Mouse (Mus musculus) splenic B cell, adult 2 months (primary cell): ENCODE measurements around the gene Gm7073.

Experiments used
- DNase-seq: peaks from one replicate; pipeline ENCODE4 v3.0.0-alpha.2; 2011; ENCODE audit warnings: low read depth, low spot score
- H3K27me3 ChIP-seq: 2 replicates; pipeline ENCODE4 v1.6.1; 2012; ENCODE audit warnings: mild to moderate bottlenecking, low read length, moderate library complexity, mixed read lengths; ENCODE audit not compliant: control insufficient read depth, poor library complexity, insufficient read depth, severe bottlenecking
- H3K36me3 ChIP-seq: 2 replicates; pipeline ENCODE4 v1.6.1; 2012; ENCODE audit warnings: mild to moderate bottlenecking, low read length, moderate library complexity, mixed read lengths; ENCODE audit not compliant: control insufficient read depth, poor library complexity, insufficient read depth, severe bottlenecking

Gene Gm7073

DNA sequence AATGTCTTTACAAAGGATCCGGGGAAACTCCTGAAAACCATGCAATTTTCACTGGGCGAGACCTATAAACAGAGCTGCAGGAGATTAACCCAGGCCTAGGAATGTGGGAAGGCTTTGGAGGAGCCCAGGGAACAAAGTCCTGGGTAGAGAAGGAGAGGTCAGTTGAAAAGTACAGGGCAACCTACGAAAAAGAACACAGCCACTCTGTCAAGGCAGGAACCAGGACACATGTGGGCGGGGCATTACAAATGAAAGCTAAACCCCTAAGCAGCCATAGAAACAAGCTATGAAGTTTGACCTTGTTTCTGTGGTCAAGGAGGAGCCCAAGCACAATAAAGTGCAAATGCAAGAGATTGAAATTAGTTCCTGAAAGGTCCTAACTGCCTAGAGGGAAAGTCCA is 133.4 kb downstream of the Gm7073 start:
- no peak for DNase-seq
- Histone ChIP-seq H3K36me3 (no peaks in the 10 kb centered on the region), H3K27me3 (no peaks in the 10 kb centered on the region)

DNA sequence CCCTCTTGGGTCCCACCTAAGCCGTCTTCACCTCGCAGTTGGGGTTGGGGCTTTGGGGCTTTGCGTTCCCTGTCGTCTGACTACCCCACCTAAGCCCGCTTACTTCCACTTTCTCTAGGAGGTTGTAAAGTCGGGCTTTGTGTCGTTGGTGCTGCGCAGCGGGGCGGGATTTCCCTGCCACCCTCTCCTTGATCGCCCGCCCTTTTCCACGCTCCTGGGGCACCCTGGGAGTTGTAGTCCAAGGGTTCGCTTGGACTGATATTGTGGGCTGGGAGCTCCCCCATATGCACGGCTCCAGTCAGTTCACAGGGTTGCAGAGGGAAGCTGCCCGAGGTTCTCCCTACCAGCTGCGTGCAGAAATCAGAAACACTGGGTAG is 134.4 kb downstream of the Gm7073 start:
- Histone ChIP-seq H3K36me3 (no peaks in the 10 kb centered on the region), H3K27me3 (no peaks in the 10 kb centered on the region)
- DNase-seq, result peak; percentile 92

DNA sequence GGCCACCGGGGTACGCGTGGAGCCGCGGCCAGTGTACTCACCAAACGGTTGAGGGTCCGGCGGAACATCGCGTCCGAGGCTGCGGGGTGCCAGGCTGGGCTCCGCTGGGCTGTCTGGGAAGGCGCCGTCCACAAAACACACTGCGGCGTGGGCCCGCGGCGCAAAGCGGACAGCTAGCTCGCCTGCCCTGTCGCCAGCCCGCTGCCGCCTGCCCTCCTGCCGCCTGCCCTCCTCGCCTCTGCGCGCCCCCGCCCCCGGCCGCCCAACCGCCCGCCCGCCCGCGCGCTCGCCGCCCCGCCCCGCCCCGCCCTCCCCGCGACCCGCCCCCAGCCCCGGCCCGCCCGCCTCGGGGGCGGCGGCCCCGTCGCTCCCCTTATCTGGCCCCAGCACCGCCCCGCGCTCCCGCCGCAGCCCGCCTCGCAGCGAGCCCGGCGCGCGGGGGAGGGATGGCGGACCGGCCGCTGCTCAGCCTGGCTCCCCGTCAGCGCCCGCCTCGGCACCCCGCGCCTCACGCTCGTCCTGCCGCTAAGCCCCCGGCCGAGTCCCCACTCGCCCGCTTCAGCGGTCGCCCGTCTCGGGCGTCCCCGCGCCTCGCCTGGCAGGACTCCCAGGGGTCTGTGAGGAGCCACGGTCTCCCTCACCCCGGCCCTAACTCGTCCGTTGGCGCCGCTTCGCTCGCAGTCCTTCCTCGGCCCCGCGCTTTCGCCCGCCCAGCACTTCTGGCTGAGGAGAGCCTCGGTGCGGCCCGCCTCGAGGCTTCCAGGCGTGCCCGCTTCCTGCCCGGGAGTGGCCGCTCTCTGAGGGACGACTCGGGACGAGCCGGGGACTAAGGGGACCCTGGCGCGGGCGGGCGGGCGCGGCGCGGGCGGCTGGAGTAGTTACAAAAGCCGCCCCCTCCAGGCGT is 135.0 kb downstream of the Gm7073 start:
- H3K36me3 ChIP-seq, result no peaks in the 10 kb centered on the region
- H3K27me3 ChIP-seq, result no peaks in the 10 kb centered on the region
- peak; percentile 62 for DNase-seq

DNA sequence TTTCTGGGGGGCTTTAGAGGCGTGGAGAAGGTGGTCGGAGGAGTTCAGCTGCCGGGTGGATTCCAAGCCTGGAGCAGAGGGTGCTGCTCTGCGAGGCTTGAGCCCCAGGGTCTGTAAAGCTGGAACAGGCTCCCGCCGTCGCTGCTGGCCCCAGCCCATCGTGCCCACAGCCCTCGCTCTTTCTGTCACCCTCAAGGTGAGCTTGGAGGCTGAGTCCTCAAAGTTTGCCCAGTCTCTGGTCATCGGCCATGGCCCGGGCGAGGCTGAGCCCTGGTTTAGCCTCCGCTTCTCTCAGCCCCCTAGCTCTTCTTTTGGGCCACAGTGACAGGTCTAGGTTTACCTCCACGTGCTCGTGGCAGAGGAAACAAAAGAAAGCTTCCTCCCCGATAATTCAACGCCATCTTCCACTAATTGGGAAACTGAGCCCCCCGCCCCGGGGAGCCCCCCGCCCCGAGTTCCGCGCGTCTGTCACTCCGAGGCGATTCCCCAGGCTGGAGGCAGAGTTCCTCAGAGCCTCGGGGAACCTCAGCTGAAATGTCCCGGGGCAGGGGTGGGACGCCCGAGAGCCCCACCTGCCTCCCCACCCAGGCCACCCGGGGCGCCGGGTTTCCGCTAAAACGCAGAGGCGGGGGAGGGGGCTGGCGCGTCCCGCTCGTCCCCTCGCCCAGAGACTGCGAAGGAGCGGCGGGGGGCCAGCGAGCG is 135.8 kb downstream of the Gm7073 start:
- H3K27me3 ChIP-seq, result no peaks in the 10 kb centered on the region
- peak; percentile 10 for DNase-seq
- H3K36me3 ChIP-seq, result no peaks in the 10 kb centered on the region

DNA sequence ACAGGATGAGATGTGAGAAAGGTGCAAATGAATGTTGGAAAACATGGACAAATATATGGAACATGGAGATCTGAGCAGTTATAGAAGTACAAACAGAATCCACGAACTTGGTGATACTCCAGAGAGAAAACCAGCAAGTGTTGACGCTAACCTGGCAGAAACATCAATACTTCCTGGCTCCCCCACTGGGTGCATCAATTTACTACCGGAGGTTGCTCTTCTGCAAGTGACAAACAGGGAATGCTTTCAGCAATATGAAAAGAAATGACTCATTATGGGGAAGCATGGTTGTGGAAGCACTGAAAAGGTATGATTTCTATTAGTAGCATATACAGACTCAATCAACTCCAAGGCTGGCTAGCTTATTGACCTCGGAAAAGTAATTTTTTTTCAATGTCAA is 144.8 kb downstream of the Gm7073 start:
- no peaks in the 10 kb centered on the region for H3K36me3 ChIP-seq
- DNase-seq, result no peak
- no peaks in the 10 kb centered on the region for H3K27me3 ChIP-seq

DNA sequence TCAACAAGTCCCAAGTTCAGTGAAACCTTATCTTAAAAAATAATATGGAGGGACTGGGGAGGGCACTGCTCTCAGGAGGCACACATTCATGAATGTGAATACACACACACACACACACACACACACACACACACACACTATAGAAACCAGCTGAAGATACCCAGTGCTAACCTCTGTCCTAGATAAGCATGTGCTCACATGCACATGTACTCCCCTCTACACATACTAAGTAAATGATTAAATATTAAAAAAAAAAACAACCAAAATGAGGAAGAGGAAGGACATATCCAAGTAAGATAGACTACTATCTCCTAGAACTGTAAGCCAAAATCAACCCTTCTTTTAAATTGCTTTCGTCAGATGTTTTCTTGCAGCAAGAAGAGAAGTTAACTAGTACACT is 152.2 kb downstream of the Gm7073 start:
- no peak for DNase-seq
- Histone ChIP-seq H3K36me3 (no peaks in the 10 kb centered on the region), H3K27me3 (no peaks in the 10 kb centered on the region)
